ENCODE assay signal across 19 mouse cellular contexts in genomic region chr5:134947420-134948084, GRCm38 (mm10). TPM values are rescaled to one million over a fixed set of nuclear protein-coding genes. Genes with fewer than 3 reads are reported as not detected.
DNase-seq lines count a peak whose midpoint lies in the region; ATAC-seq and TF ChIP-seq lines count a peak whose summit lies in the region.
"Had no signal": no experiment of that assay in that cellular context is flagged by ENCODE, and none has a peak within 500 bp of the region (broad histone marks: within the 10 kb centered on the region; RNA-seq: fewer than 3 reads in every experiment).

No protein-coding gene starts in this region.

- DNase-seq in heart, embryonic 10.5 days (ENCODE audit: low spot score), result no peak
- no peak for DNase-seq in heart, postnatal 25 days (ENCODE audit: low spot score)
- peak; percentile 41 for DNase-seq in thymus, postnatal 25 days
- DNase-seq in thymus, adult 18-20 months, result no peak
- peak; percentile 28 for DNase-seq in lung, postnatal 14 days
- DNase-seq in cerebellum, postnatal 36 days, result no peak
- DNase-seq in adrenal gland, postnatal 10 days, result no peak
- DNase-seq in hindbrain, postnatal 0 days (ENCODE audit: low spot score), result no peak
- DNase-seq: adrenal gland, adult 2 months; gastrocnemius, adult 2 months; heart, adult 2 months; heart, postnatal 36 days; right cerebral cortex, adult 18-20 months; spleen, adult 18-20 months had no signal

- 48% methylated on average over 5 of the region's 5 CpGs for WGBS in heart, embryonic 10.5 days
- WGBS in hindbrain, postnatal 0 days, result 70% methylated on average over 5 of the region's 5 CpGs

- intact Hi-C loops in heart, postnatal 25 days (cut with DNase I), result no loop called here

- H3K27ac ChIP-seq in heart, embryonic 10.5 days, result peak overlapping the region; percentile 45; the same call in 1 of the 2 replicates
- no peak overlapping the region for H3K27ac ChIP-seq in hindbrain, postnatal 0 days
- H3K27ac ChIP-seq: gastrocnemius, adult 2 months; heart, adult 2 months had no signal

- no peak for TF ChIP-seq CTCF in hindbrain, postnatal 0 days (IDR thresholded peaks at IDR 0.05; ENCODE audit: low read depth)

- no peak overlapping the region for H3K9ac ChIP-seq in hindbrain, postnatal 0 days (replicated peaks; ENCODE audit: low read length)

- H3K36me3 ChIP-seq in heart, embryonic 10.5 days, result no peaks in the 10 kb centered on the region
- no peaks in the 10 kb centered on the region for H3K36me3 ChIP-seq in hindbrain, postnatal 0 days (ENCODE audit: insufficient read depth, low read length)

- no peak for ATAC-seq in hindbrain, postnatal 0 days
- ATAC-seq: forebrain, embryonic 16.5 days had no signal

- H3K9me3 ChIP-seq in heart, embryonic 10.5 days, result no peaks in the 10 kb centered on the region
- no peaks in the 10 kb centered on the region for H3K9me3 ChIP-seq in hindbrain, postnatal 0 days (ENCODE audit: low read length)
- H3K9me3 ChIP-seq: megakaryocyte, embryonic 14.5 days had no signal

- H3K4me3 ChIP-seq in heart, embryonic 10.5 days, result no peak overlapping the region
- no peak overlapping the region for H3K4me3 ChIP-seq in hindbrain, postnatal 0 days (ENCODE audit: low read length)
- H3K4me3 ChIP-seq: gastrocnemius, adult 2 months; heart, adult 2 months; megakaryocyte, embryonic 14.5 days had no signal

- H3K4me2 ChIP-seq in hindbrain, postnatal 0 days (ENCODE audit: low read depth, low read length), result no peak overlapping the region

- peaks cover 49% of the 10 kb centered on the region for H3K4me1 ChIP-seq in heart, embryonic 10.5 days
- no peaks in the 10 kb centered on the region for H3K4me1 ChIP-seq in hindbrain, postnatal 0 days (ENCODE audit: insufficient read depth, low read length)

- H3K27me3 ChIP-seq in heart, embryonic 10.5 days (ENCODE audit: insufficient read depth, poor library complexity, severe bottlenecking), result peaks cover 50% of the 10 kb centered on the region
- peaks cover 10% of the 10 kb centered on the region; the same call in 1 of the 2 replicates for H3K27me3 ChIP-seq in hindbrain, postnatal 0 days (ENCODE audit: insufficient read depth, low read length)

RNA-seq across cellular contexts. Expression of gene Cldn4, which starts 0.8 kb away (rescaled TPM):
- polyA plus RNA-seq in heart, embryonic 10.5 days (2016; fragmentation: Nextera tagmentation; extraction: Ambion mirVana), result 2.8 and 6.9 TPM in 2 replicates
- total RNA-seq in heart, postnatal 25 days (2021), result not detected
- under 1 TPM; 0.21 to 0.57 TPM for total RNA-seq in adrenal gland, postnatal 10 days (2021)
- total RNA-seq in hindbrain, postnatal 0 days (2014; rRNA removed), result not detected in 2 replicates
- not detected in 2 replicates for polyA plus RNA-seq in hindbrain, postnatal 0 days (2015; fragmentation: Nextera tagmentation; extraction: Ambion mirVana)
- total RNA-seq: adrenal gland, adult 2 months; gastrocnemius, adult 2 months; heart, adult 2 months; heart, postnatal 36 days; left cerebral cortex, adult 8-10 months had no signal
- polyA plus RNA-seq: adrenal gland, adult 2 months; forebrain, embryonic 16.5 days had no signal

RNA-seq across cellular contexts. Expression of gene Mettl27, which starts 15.4 kb away (rescaled TPM):
- polyA plus RNA-seq in heart, embryonic 10.5 days (2016; fragmentation: Nextera tagmentation; extraction: Ambion mirVana), result 8.8 and 12.1 TPM in 2 replicates
- total RNA-seq in heart, postnatal 25 days (2021), result 1 to 10 TPM; 5.0 to 5.6 TPM
- total RNA-seq in adrenal gland, postnatal 10 days (2021), result 10 to 100 TPM; 23.6 to 24.2 TPM
- total RNA-seq in hindbrain, postnatal 0 days (2014; rRNA removed), result 8.1 and 10.9 TPM in 2 replicates
- 8.5 and 11.0 TPM in 2 replicates for polyA plus RNA-seq in hindbrain, postnatal 0 days (2015; fragmentation: Nextera tagmentation; extraction: Ambion mirVana)

RNA-seq across cellular contexts. Expression of gene Cldn13, which starts 32.2 kb away (rescaled TPM):
- 6.1 and 8.5 TPM in 2 replicates for polyA plus RNA-seq in heart, embryonic 10.5 days (2016; fragmentation: Nextera tagmentation; extraction: Ambion mirVana)
- not detected for total RNA-seq in heart, postnatal 25 days (2021)
- 1 to 10 TPM in 1 of 2 experiments, under 1 TPM in 1; 0.75 to 3.3 TPM for total RNA-seq in adrenal gland, postnatal 10 days (2021)
- total RNA-seq in hindbrain, postnatal 0 days (2014; rRNA removed), result not detected in 2 replicates
- polyA plus RNA-seq in hindbrain, postnatal 0 days (2015; fragmentation: Nextera tagmentation; extraction: Ambion mirVana), result not detected in 2 replicates
- total RNA-seq: adrenal gland, adult 2 months; gastrocnemius, adult 2 months; heart, adult 2 months; heart, postnatal 36 days; left cerebral cortex, adult 8-10 months; liver, adult 2 months; neutrophil, adult 5-6 weeks had no signal
- polyA plus RNA-seq: adrenal gland, adult 2 months; forebrain, embryonic 16.5 days; liver, adult 2 months had no signal

RNA-seq across cellular contexts. Expression of gene Cldn3, which starts 38.5 kb away (rescaled TPM):
- 2.7 and 10.2 TPM in 2 replicates for polyA plus RNA-seq in heart, embryonic 10.5 days (2016; fragmentation: Nextera tagmentation; extraction: Ambion mirVana)
- total RNA-seq in heart, postnatal 25 days (2021), result not detected
- total RNA-seq in adrenal gland, postnatal 10 days (2021), result 10 to 100 TPM in 1 of 2 experiments, 1 to 10 TPM in 1; 8.2 to 13.9 TPM
- 3.6 and 10.5 TPM in 2 replicates for total RNA-seq in hindbrain, postnatal 0 days (2014; rRNA removed)
- polyA plus RNA-seq in hindbrain, postnatal 0 days (2015; fragmentation: Nextera tagmentation; extraction: Ambion mirVana), result 4.7 and 5.9 TPM in 2 replicates
- total RNA-seq: gastrocnemius, adult 2 months; neutrophil, adult 5-6 weeks had no signal

RNA-seq across cellular contexts. Expression of gene Tmem270, which starts 41.0 kb away (rescaled TPM):
- polyA plus RNA-seq in heart, embryonic 10.5 days (2016; fragmentation: Nextera tagmentation; extraction: Ambion mirVana), result not detected in 2 replicates
- total RNA-seq in heart, postnatal 25 days (2021), result not detected
- not detected for total RNA-seq in adrenal gland, postnatal 10 days (2021)
- not detected in 2 replicates for total RNA-seq in hindbrain, postnatal 0 days (2014; rRNA removed)
- polyA plus RNA-seq in hindbrain, postnatal 0 days (2015; fragmentation: Nextera tagmentation; extraction: Ambion mirVana), result not detected in 2 replicates
- total RNA-seq: adrenal gland, adult 2 months; gastrocnemius, adult 2 months; heart, adult 2 months; heart, postnatal 36 days; left cerebral cortex, adult 8-10 months; liver, adult 2 months; neutrophil, adult 5-6 weeks had no signal
- polyA plus RNA-seq: adrenal gland, adult 2 months; forebrain, embryonic 16.5 days; heart, adult 2 months; liver, adult 2 months had no signal

Comparison
In these comparisons a context has a peak if more than half of its experiments do, and no peak if none do; other contexts are left out.
1. DNase-seq: peak in thymus, postnatal 25 days (single experiment) and lung, postnatal 14 days (single experiment); none in heart, embryonic 10.5 days (single experiment), heart, postnatal 25 days (single experiment), thymus, adult 18-20 months (0 of 2), cerebellum, postnatal 36 days (0 of 2), adrenal gland, postnatal 10 days (single experiment) and hindbrain, postnatal 0 days (single experiment).